Mouse (Mus musculus): ENCODE measurements around the gene 2010300C02Rik. TPM values are rescaled to one million over a fixed set of nuclear protein-coding genes. Genes with fewer than 3 reads are reported as not detected.

2010300C02Rik gene
- polyA plus RNA-seq, 1 experiment from 2014 or later, result 6.5 TPM

GRCm38 (mm10) chr1:37637571-37637970 is 82.3 kb downstream of the 2010300C02Rik start:
- ATAC-seq (ENCODE audit: insufficient number of reproducible peaks, low FRiP score), result no peak
- no peaks in the 10 kb centered on the region for H3K36me3 ChIP-seq
- 64% methylated on average over 11 of the region's 11 CpGs for WGBS
- H3K4me1 ChIP-seq (replicated peaks), result peaks cover 4% of the 10 kb centered on the region; the same call in 1 of the 2 replicates
- 0 out of 2 replicates have a peak, but pooled peaks cover 5% of the 10 kb centered on the region for H3K9me3 ChIP-seq (replicated peaks)
- H3K9ac ChIP-seq, result no peak overlapping the region
- H3K4me2 ChIP-seq, result no peak overlapping the region
- H3K4me3 ChIP-seq, result no peak overlapping the region
- no peak overlapping the region for H3K27ac ChIP-seq (ENCODE audit: poor library complexity, severe bottlenecking)
- peaks cover 4% of the 10 kb centered on the region; the same call in 1 of the 2 replicates for H3K27me3 ChIP-seq (replicated peaks)

DNA sequence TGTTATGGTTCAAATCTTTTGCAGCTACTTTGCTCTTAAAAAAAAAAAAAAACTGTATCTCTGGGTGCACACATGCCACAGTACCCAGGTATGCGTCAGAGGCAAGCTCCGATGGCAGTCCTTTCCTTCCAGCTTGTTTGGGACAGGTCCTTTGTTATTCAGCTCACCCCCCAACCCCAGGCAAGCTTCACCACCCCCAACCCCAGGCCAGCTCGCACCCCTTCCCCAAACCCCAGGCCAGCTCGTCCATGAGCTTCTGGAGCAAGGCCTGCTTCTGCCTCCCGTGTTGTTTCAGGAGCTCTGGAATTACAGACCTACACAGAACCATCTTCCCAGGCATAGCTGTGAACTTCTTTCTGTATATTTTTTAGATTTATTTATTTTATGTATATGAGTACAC is 83.1 kb downstream of the 2010300C02Rik start:
- Histone ChIP-seq H3K4me2 (no peak overlapping the region), H3K9me3 (replicated peaks) (0 out of 2 replicates have a peak, but pooled peaks cover 5% of the 10 kb centered on the region), H3K36me3 (no peaks in the 10 kb centered on the region), H3K4me3 (no peak overlapping the region), H3K27me3 (replicated peaks) (peaks cover 11% of the 10 kb centered on the region; the same call in 1 of the 2 replicates), H3K9ac (no peak overlapping the region), H3K27ac (ENCODE audit: poor library complexity, severe bottlenecking) (no peak overlapping the region), H3K4me1 (replicated peaks) (peaks cover 4% of the 10 kb centered on the region; the same call in 1 of the 2 replicates)
- 76% methylated on average over 5 of the region's 5 CpGs for WGBS
- no peak for ATAC-seq (ENCODE audit: insufficient number of reproducible peaks, low FRiP score)

- H3K4me2 ChIP-seq, result no peak overlapping the region
- H3K4me3 ChIP-seq, result no peak overlapping the region
- H3K27ac ChIP-seq (ENCODE audit: poor library complexity, severe bottlenecking), result no peak overlapping the region
- H3K9me3 ChIP-seq (replicated peaks), result 0 out of 2 replicates have a peak, but pooled peaks cover 5% of the 10 kb centered on the region
- no peaks in the 10 kb centered on the region for H3K36me3 ChIP-seq
- peaks cover 12% of the 10 kb centered on the region; the same call in 1 of the 2 replicates for H3K27me3 ChIP-seq (replicated peaks)
- H3K4me1 ChIP-seq (replicated peaks), result peaks cover 4% of the 10 kb centered on the region; the same call in 1 of the 2 replicates
- H3K9ac ChIP-seq, result no peak overlapping the region
- WGBS, result 32% methylated on average over 2 of the region's 2 CpGs
- no peak for ATAC-seq (ENCODE audit: insufficient number of reproducible peaks, low FRiP score)
Measured at GRCm38 (mm10) chr1:37636169-37636568, 83.7 kb downstream of the 2010300C02Rik start.

DNA sequence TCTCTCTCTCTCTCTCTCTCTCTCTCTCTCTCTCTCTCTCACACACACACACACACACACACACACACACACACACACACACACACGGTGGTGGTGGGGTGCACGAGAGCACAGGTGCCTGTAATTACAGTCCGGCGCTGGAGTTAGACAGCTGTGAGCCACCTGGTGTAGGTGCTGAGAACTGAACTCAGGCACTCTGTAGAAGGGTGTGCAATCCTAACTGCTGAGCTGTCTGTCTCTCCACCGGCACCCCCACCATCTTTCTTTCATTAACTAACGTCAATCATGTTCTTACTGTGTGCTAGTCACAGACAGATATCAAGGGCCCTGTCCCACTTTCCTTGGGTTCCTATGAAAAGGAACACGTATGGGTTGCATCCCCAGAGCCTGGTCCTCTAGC is 84.2 kb downstream of the 2010300C02Rik start:
- Histone ChIP-seq H3K9me3 (replicated peaks) (0 out of 2 replicates have a peak, but pooled peaks cover 5% of the 10 kb centered on the region), H3K9ac (no peak overlapping the region), H3K27ac (ENCODE audit: poor library complexity, severe bottlenecking) (no peak overlapping the region), H3K36me3 (no peaks in the 10 kb centered on the region), H3K4me3 (no peak overlapping the region), H3K4me2 (no peak overlapping the region), H3K27me3 (replicated peaks) (peaks cover 12% of the 10 kb centered on the region; the same call in 1 of the 2 replicates), H3K4me1 (replicated peaks) (peaks cover 4% of the 10 kb centered on the region; the same call in 1 of the 2 replicates)
- 75% methylated on average over 7 of the region's 7 CpGs for WGBS
- ATAC-seq (ENCODE audit: insufficient number of reproducible peaks, low FRiP score), result no peak

DNA sequence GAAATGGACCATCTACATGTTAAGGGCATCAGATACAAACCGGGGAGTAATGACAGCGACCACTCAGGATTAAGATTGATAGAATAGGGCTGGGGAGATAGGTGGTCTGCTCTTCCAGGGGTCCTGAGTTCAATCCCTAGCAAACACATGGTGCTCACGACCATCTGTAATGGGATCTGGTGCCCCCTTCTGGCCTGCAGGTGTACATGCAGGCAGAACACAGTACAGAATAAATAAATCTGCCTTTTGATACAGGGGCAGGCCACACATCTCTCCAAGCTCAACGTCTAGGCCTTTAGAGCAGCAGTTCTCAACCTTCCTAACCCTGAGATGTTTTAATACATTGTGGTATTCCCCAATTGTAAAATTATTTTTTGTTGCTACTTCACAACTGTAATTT is 85.2 kb downstream of the 2010300C02Rik start:
- no peak overlapping the region for H3K9ac ChIP-seq
- H3K27me3 ChIP-seq (replicated peaks), result peaks cover 12% of the 10 kb centered on the region; the same call in 1 of the 2 replicates
- H3K9me3 ChIP-seq (replicated peaks), result 0 out of 2 replicates have a peak, but pooled peaks cover 5% of the 10 kb centered on the region
- H3K4me2 ChIP-seq, result no peak overlapping the region
- peaks cover 4% of the 10 kb centered on the region; the same call in 1 of the 2 replicates for H3K4me1 ChIP-seq (replicated peaks)
- WGBS, result 18% methylated on average over 4 of the region's 4 CpGs
- no peak for ATAC-seq (ENCODE audit: insufficient number of reproducible peaks, low FRiP score)
- no peaks in the 10 kb centered on the region for H3K36me3 ChIP-seq
- no peak overlapping the region for H3K27ac ChIP-seq (ENCODE audit: poor library complexity, severe bottlenecking)
- H3K4me3 ChIP-seq, result no peak overlapping the region

GRCm38 (mm10) chr1:37633516-37633915 is 86.4 kb downstream of the 2010300C02Rik start:
- no peak overlapping the region for H3K4me2 ChIP-seq
- H3K4me3 ChIP-seq, result no peak overlapping the region
- no peaks in the 10 kb centered on the region for H3K36me3 ChIP-seq
- 0 out of 2 replicates have a peak, but pooled peaks cover 5% of the 10 kb centered on the region for H3K9me3 ChIP-seq (replicated peaks)
- H3K9ac ChIP-seq, result no peak overlapping the region
- 48% methylated on average over 5 of the region's 5 CpGs for WGBS
- H3K4me1 ChIP-seq (replicated peaks), result peaks cover 5% of the 10 kb centered on the region; the same call in 1 of the 2 replicates
- H3K27me3 ChIP-seq (replicated peaks), result peaks cover 12% of the 10 kb centered on the region; the same call in 1 of the 2 replicates
- no peak overlapping the region for H3K27ac ChIP-seq (ENCODE audit: poor library complexity, severe bottlenecking)
- ATAC-seq (ENCODE audit: insufficient number of reproducible peaks, low FRiP score), result no peak

- no peaks in the 10 kb centered on the region for H3K36me3 ChIP-seq
- H3K4me2 ChIP-seq, result no peak overlapping the region
- H3K27me3 ChIP-seq (replicated peaks), result peaks cover 12% of the 10 kb centered on the region; the same call in 1 of the 2 replicates
- no peak overlapping the region for H3K9ac ChIP-seq
- H3K4me1 ChIP-seq (replicated peaks), result peaks cover 6% of the 10 kb centered on the region; the same call in 1 of the 2 replicates
- no peak overlapping the region for H3K27ac ChIP-seq (ENCODE audit: poor library complexity, severe bottlenecking)
- no peak for ATAC-seq (ENCODE audit: insufficient number of reproducible peaks, low FRiP score)
- 80% methylated on average over 8 of the region's 8 CpGs for WGBS
- H3K9me3 ChIP-seq (replicated peaks), result 0 out of 2 replicates have a peak, but pooled peaks cover 5% of the 10 kb centered on the region
- H3K4me3 ChIP-seq, result no peak overlapping the region
Measured at GRCm38 (mm10) chr1:37632425-37632824, 87.5 kb downstream of the 2010300C02Rik start.

GRCm38 (mm10) chr1:37631456-37631855 is 88.4 kb downstream of the 2010300C02Rik start:
- 82% methylated on average over 6 of the region's 6 CpGs for WGBS

DNA sequence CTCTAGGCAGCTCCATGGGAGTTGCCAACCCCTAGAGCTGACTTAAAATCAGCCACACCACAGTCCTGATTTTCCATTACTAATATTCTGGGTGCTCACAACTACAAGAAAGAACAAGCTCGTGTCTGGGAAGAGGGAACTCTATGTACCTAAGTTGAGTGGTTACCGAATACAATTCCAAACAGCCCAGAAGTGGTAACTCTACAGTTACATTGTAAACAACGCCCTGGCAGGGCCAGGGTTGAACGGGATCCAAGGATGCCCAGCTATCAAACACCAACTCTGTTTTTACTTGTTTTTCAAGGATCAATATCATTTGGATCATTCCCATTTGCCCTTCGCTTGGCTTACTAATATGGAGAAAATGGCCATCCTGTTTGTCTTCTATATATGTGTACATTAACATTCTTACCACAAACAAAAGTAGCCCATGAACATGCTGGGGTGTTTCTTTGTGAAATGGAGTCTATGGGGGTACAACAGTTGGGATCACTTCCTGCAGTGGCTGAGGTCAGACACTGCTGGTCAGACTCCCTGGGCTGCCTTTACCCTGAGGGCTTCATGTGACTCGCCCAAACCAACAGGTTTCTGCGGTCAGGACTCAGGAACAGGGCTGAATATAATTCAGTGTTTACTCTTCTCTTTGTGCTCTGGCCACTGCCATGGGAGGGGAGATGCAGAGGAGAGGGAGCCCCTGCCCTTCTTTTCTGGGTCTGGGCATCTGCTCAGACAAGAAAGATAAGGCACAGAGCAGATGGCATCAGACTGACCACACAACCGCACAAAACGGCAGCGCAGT is 89.3 kb downstream of the 2010300C02Rik start:
- WGBS, result 79% methylated on average over 10 of the region's 10 CpGs
- no peaks in the 10 kb centered on the region for H3K36me3 ChIP-seq
- no peak for ATAC-seq (ENCODE audit: insufficient number of reproducible peaks, low FRiP score)

More at GRCm38 (mm10) chr1:37631456-37631855, 88.4 kb downstream of the 2010300C02Rik start:
- H3K9me3 ChIP-seq (replicated peaks), result 0 out of 2 replicates have a peak, but pooled peaks cover 5% of the 10 kb centered on the region
- no peak overlapping the region for H3K4me2 ChIP-seq
- H3K27me3 ChIP-seq (replicated peaks), result peaks cover 12% of the 10 kb centered on the region; the same call in 1 of the 2 replicates
- ATAC-seq (ENCODE audit: insufficient number of reproducible peaks, low FRiP score), result no peak
- H3K9ac ChIP-seq, result no peak overlapping the region
- peaks cover 6% of the 10 kb centered on the region; the same call in 1 of the 2 replicates for H3K4me1 ChIP-seq (replicated peaks)
- no peak overlapping the region for H3K4me3 ChIP-seq
- H3K27ac ChIP-seq (ENCODE audit: poor library complexity, severe bottlenecking), result no peak overlapping the region
- H3K36me3 ChIP-seq, result no peaks in the 10 kb centered on the region

DNA sequence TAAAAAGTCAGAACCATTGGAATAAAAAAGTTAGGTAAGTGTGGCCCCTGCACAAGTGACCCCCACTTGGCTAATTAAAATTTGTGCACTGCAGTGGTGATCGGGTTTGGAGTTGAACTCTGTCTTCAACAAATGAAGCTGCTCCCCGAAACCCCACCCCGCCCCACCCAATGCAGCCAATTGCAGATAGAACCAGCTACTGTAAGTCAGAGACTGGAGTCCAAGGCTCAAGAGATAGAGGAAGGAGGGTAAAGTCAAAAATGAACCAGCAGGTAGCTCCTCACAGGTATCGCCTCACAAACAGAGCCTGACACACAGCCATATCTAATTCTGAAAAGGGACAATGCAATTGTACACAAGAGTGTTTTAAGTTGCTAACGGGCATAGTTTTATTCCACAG is 90.0 kb downstream of the 2010300C02Rik start:
- no peaks in the 10 kb centered on the region for H3K9me3 ChIP-seq (replicated peaks)
- peaks cover 12% of the 10 kb centered on the region; the same call in 1 of the 2 replicates for H3K27me3 ChIP-seq (replicated peaks)
- no peak overlapping the region for H3K9ac ChIP-seq
- H3K36me3 ChIP-seq, result no peaks in the 10 kb centered on the region
- 93% methylated on average over 5 of the region's 5 CpGs for WGBS
- no peak overlapping the region for H3K4me2 ChIP-seq
- H3K4me1 ChIP-seq (replicated peaks), result peaks cover 6% of the 10 kb centered on the region; the same call in 1 of the 2 replicates
- no peak overlapping the region for H3K27ac ChIP-seq (ENCODE audit: poor library complexity, severe bottlenecking)
- no peak for ATAC-seq (ENCODE audit: insufficient number of reproducible peaks, low FRiP score)
- no peak overlapping the region for H3K4me3 ChIP-seq

More for the DNA sequence above, 89.3 kb downstream of the 2010300C02Rik start:
- no peak overlapping the region for H3K4me3 ChIP-seq
- H3K9ac ChIP-seq, result no peak overlapping the region
- peaks cover 6% of the 10 kb centered on the region; the same call in 1 of the 2 replicates for H3K4me1 ChIP-seq (replicated peaks)
- peaks cover 12% of the 10 kb centered on the region; the same call in 1 of the 2 replicates for H3K27me3 ChIP-seq (replicated peaks)
- no peak overlapping the region for H3K27ac ChIP-seq (ENCODE audit: poor library complexity, severe bottlenecking)
- H3K4me2 ChIP-seq, result no peak overlapping the region
- H3K9me3 ChIP-seq (replicated peaks), result no peaks in the 10 kb centered on the region

DNA sequence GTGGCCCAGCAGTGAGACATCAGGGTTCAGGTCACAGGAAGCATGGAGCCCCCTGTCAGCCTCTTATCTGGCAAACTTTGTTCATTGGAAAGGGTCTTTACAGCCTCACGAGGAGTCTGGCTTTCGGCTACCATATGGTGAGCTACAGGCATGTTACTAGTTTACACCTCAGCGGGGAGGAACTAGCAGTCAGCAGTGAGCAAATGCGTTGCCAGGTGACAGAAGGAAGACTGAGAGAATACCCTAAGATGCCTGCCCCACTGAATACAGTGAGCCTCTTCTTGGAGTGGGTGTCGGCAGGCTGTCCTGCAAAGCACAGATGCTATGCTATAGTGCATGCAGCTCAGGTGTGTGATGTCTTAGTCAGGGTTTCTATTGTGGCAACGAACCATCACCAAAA is 91.1 kb downstream of the 2010300C02Rik start:
- H3K9me3 ChIP-seq (replicated peaks), result no peaks in the 10 kb centered on the region
- peaks cover 6% of the 10 kb centered on the region; the same call in 1 of the 2 replicates for H3K4me1 ChIP-seq (replicated peaks)
- no peaks in the 10 kb centered on the region for H3K36me3 ChIP-seq
- ATAC-seq (ENCODE audit: insufficient number of reproducible peaks, low FRiP score), result no peak
- peaks cover 12% of the 10 kb centered on the region; the same call in 1 of the 2 replicates for H3K27me3 ChIP-seq (replicated peaks)
- no peak overlapping the region for H3K27ac ChIP-seq (ENCODE audit: poor library complexity, severe bottlenecking)
- no peak overlapping the region for H3K4me3 ChIP-seq
- 41% methylated on average over 6 of the region's 6 CpGs for WGBS
- no peak overlapping the region for H3K9ac ChIP-seq
- H3K4me2 ChIP-seq, result no peak overlapping the region
